Mouse (Mus musculus) bone marrow macrophage, adult 2 months (primary cell): ENCODE data around the gene Tmprss7. TPM values are rescaled to one million over a fixed set of nuclear protein-coding genes. Genes with fewer than 3 reads are reported as not detected.

Experiments used
- H3K27ac ChIP-seq: 2 replicates; pipeline ENCODE4 v1.5.1; 2012; ENCODE audit warnings: low read depth, low read length; ENCODE audit not compliant: insufficient read depth
- H3K4me1 ChIP-seq: 2 replicates; pipeline ENCODE4 v1.6.1; 2012; ENCODE audit warnings: low read length; ENCODE audit not compliant: control insufficient read depth, insufficient read depth
- H3K4me3 ChIP-seq: 2 replicates; pipeline ENCODE4 v1.5.1; 2012; ENCODE audit warnings: mild to moderate bottlenecking, low read length, moderate library complexity; ENCODE audit not compliant: insufficient read depth
- CTCF ChIP-seq: IDR thresholded peaks from 2 replicates; pipeline ENCODE4 v1.5.1; 2012; ENCODE audit warnings: low read depth, mild to moderate bottlenecking, low read length, moderate library complexity
- POLR2A ChIP-seq: IDR thresholded peaks from 2 replicates; pipeline ENCODE4 v1.6.1; 2012; ENCODE audit warnings: mild to moderate bottlenecking, low read depth, low read length, borderline replicate concordance
- polyA plus RNA-seq: library from polyadenylated mRNA; stranded (reverse); fragments of >200 nt; gene quantifications from 2 replicates; pipeline ENCODE4 v1.2.4, GENCODE M21; 2012; ENCODE audit not compliant: missing spikeins, insufficient read depth, insufficient read length

Gene Tmprss7
- polyA plus RNA-seq, 1 experiment = not detected

DNA sequence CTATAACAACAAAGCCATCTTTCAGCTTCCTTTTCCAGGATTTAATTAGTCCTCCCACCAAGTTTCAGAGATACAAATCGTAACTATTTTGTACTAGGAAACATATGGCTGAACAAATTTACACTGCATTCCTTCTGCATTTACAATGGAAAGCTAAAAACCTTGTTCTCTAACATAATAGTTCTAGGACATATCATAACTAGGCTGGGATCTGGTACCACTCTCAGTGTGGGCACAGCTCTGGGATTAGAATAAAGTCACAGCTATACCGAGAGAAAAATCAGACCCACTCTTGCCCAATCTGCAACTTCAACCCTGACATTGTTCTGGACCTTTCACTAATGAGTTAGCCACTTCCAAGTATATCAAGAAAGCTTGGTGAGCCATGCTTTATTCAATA, 57.6 kb downstream of the Tmprss7 start:
- TF ChIP-seq CTCF (no peak), POLR2A (no peak)

DNA sequence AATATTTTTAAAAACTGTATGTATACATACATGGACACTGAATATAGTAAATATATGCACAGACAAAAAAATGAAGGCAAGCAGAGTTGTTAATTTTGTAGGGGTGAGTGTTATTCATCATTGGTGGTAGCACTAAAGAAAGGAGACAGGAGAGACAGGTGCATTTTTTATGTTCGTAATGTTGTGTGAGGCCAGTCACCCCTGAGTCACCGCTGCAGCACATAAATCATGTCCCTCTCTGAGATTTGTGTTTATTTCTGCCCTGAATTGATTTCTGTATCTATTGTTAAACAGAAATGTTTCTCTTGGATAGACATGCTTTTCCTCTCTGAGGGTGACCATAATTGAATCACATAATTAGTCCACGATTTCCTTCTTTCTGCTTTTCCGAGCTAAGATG, 61.0 kb downstream of the Tmprss7 start:
- Histone ChIP-seq H3K27ac (no peak overlapping the region), H3K4me1 (peaks cover 2% of the 10 kb centered on the region; the same call in 1 of the 2 replicates), H3K4me3 (no peak overlapping the region)
- TF ChIP-seq CTCF = no peak

More for the DNA sequence above, 57.6 kb downstream of the Tmprss7 start:
- no peak overlapping the region for H3K4me3 ChIP-seq
- no peak overlapping the region for H3K27ac ChIP-seq
- H3K4me1 ChIP-seq = no peaks in the 10 kb centered on the region

DNA sequence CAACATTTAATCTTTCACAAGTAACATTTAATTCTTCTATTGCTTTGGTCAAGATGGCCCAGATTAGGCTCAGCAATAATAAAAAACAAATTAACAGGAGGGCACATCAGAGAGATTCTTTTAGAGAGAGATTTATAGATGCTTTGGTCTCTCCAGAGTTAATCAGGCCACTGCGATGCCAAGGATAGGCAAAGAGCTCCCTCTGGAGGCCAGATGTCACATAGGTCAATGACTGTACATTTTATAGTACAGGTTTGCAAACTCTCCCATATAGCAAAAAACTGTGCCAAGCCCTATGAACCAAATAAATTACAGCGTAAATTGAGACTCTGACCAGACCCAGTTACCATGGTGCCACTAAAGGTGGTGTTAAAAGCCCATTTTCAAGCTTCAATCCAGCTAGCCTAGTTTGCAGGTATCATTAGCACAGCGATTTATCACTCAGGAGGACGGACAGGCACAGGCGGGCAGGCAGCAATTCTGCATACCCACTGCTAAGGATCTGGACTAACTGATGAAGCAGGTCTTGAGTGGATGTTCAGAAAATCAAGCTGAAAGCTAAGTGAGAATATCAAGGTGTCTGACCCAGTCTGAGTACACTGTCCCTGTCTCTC, 63.0 kb downstream of the Tmprss7 start:
- Histone ChIP-seq H3K4me1 (peaks cover 2% of the 10 kb centered on the region; the same call in 1 of the 2 replicates), H3K4me3 (no peak overlapping the region), H3K27ac (no peak overlapping the region)
- TF ChIP-seq POLR2A (no peak), CTCF (no peak)

DNA sequence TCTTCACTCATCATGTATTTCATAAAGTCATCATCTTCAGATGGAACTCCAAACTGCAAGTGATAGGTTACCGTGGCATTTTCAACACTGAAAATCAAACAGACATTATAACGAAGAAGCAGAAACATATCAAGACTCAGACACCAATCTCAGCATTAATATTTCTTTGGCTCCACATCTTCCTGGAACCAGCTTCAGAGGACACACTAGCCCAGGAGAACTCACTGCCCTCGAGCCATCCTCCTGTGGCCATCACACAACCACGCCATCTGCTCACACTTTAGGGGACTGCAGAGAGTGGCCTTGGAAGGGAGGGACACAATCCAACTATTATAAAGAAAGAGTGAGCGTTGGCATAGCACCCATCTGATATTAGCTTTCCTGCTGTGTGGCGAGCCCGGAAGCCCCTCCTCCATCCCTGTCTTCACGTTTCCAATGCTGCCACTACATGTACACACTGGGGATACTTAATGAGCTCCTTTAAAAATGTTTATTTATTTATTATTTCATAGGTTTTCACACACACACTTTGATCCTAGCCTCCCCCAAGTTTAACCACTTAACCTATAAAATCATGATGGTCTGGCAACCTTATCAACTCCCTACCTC, 63.9 kb downstream of the Tmprss7 start:
- Histone ChIP-seq H3K4me1 (peaks cover 2% of the 10 kb centered on the region; the same call in 1 of the 2 replicates), H3K4me3 (no peak overlapping the region), H3K27ac (no peak overlapping the region)
- no peak for TF ChIP-seq POLR2A
- TF ChIP-seq CTCF = no peak

DNA sequence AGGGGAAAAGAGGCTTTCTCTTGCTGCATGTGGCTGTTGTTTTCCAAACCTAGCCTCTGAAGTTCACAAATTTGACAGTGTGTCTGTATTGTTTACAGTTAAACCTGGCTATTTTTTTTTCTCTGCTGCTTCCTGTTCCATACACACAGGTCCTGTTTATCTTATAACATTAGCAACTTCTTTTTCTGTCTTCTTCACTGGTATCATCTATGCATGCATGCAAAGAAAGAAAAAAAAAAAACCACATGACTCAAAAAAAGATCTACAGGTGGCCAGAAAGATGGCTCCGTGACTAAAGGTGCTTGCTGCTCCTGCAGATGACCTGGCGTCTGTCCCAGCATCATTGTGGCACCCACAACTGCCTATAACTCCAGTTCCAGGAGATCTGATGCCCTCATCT, 68.1 kb downstream of the Tmprss7 start:
- H3K4me1 ChIP-seq = peaks cover 2% of the 10 kb centered on the region; the same call in 1 of the 2 replicates
- H3K4me3 ChIP-seq = no peak overlapping the region
- no peak overlapping the region for H3K27ac ChIP-seq
- TF ChIP-seq POLR2A (no peak), CTCF (no peak)

DNA sequence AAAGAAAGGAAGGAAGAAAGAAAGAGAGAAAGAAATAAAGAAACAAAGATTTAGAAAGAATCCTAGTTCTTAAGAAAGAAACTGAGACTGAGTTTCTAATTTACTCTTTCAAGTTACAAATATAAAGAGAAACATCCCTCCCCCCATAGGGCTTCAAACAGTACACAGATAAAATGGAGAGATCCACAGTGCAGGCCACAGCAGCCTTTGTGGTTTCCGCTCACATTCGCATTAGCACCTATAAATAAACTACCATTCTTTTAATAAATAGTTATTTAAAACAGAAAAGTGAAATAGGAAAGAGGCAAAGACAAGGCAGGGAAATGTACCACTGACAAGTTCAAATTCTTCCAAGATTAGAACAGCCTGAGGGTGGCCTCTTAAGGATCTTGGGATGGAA, 68.7 kb downstream of the Tmprss7 start:
- TF ChIP-seq CTCF (no peak), POLR2A (no peak)
- Histone ChIP-seq H3K4me1 (peaks cover 2% of the 10 kb centered on the region; the same call in 1 of the 2 replicates), H3K27ac (no peak overlapping the region), H3K4me3 (no peak overlapping the region)

DNA sequence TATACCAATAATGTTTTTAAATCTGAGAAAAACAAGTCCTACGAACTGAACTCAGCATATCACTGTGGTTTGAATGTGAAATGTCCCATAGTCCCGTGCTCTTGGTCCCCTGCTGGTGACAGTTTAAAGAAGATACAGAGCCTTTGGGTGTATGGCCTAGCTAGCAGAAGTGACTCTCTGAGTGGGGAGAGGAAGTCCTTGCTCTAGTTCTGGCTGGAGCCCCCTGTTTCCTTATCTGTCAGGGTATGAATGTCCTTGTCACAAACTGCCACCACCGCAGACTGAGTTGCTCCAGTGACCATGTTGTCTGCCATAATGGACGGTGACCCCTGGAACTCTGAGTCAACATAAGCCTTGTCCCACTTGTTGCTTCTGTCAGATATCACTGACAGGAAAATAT, 70.2 kb downstream of the Tmprss7 start:
- TF ChIP-seq CTCF (no peak), POLR2A (no peak)
- peaks cover under 1% of the 10 kb centered on the region; the same call in 1 of the 2 replicates for H3K4me1 ChIP-seq
- H3K4me3 ChIP-seq = no peak overlapping the region

DNA sequence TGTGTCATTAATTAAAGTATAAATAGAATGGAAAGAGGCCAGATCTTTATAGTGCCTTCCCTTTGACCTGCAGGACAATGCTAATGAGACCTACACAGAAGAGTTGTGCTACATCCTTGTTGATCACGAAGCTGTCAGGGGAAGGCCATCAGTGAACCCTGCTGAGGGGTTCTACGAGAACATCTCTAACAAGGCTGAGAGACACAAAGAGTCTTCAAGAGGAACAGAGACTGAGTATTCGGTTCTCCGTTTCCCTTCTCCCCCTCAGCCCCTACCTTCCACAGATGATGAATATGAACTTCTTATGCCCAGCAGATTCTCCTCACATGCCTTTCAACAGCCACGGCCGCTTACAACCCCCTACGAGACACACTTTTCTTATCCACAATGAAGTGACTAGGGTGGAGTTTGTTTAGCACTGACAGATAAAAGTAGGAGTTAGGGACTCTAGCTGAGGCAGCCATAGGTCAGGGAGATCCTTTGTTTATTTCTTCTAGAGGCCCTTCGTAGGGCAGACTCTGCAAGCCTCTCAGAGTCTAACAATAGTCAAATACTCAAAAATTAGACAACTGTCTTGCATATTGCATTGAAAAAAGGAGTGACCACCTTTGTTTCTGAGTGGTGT, 73.6 kb downstream of the Tmprss7 start:
- H3K4me3 ChIP-seq = no peak overlapping the region
- TF ChIP-seq CTCF (no peak), POLR2A (no peak)
- no peak overlapping the region for H3K27ac ChIP-seq
- no peaks in the 10 kb centered on the region for H3K4me1 ChIP-seq

More for the DNA sequence above, 70.2 kb downstream of the Tmprss7 start:
- no peak overlapping the region for H3K27ac ChIP-seq

DNA sequence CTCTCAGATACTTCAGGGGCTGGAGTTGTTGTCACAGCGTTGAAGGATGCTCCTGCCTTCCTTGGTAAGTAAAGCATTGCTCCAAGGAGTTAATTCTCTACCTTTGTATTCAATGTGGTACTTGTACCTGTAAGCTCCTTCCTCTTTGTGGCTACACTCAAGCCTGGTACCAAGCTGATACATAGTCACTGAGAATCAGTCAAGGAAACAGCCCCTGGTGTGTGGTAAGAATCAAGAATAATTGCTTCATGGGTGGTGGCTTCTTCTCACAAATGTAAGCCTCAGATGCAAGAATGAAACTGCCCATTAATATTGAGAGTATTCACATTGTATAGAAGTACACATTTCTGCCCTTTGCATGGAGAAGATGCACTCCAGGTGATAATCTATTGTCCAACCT, 77.5 kb downstream of the Tmprss7 start:
- no peak for TF ChIP-seq POLR2A
- TF ChIP-seq CTCF = no peak
- Histone ChIP-seq H3K4me3 (no peak overlapping the region), H3K27ac (no peak overlapping the region), H3K4me1 (no peaks in the 10 kb centered on the region)

DNA sequence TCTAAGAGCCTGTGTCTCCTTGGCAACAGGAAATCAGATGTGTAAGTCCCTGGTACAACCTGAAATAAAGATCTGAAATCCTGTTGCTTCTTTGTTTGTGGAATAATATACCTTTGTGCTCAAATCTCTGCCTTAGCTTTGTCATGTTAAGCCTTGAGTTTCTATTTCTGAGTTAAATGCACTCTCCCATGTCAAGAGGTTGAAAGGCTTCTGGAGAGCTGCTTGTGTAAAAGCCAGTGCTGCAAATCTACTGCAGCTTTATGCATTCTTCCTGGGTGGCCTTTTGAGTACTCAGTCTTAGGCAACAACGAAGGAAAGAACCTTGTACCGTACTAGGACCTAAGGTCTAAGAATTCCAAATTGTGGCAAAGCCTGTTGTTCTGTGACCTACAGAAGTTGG, 80.2 kb downstream of the Tmprss7 start:
- no peak overlapping the region for H3K27ac ChIP-seq
- no peak for TF ChIP-seq POLR2A
- TF ChIP-seq CTCF = no peak
- no peaks in the 10 kb centered on the region for H3K4me1 ChIP-seq
- H3K4me3 ChIP-seq = no peak overlapping the region
